Mouse (Mus musculus): ENCODE measurements at regions not wholly inside any gene's neighbourhood (a gene's known extent, or its start where the extent isn't known, plus 50 kb on each side); places are given as distances from the start of the nearest gene placed in this dataset.

DNA sequence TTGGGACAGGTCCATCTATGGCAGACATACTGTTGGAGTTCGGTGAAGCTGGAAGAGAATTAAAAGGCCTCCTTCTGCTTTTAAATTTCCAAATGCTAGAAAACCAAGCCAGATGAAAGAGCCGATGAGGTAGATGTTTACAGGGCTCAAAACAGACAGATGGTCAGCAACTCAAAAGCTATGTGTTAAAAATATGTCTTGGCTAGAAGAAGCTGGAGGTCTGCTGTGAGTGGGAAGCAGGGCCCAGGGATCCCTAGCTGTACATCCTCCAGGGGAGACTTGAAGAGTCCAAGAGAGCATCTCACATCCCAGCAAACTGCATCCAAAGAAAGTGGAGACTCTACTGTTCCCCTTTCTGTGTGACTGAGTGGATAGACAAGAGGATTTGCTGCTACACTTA, 526.5 kb upstream of the Id2 start:
- Histone ChIP-seq H3K9ac (ENCODE audit: low read length) (no peak overlapping the region), H3K27me3 (ENCODE audit: control insufficient read depth, insufficient read depth, low read length) (no peaks in the 10 kb centered on the region), H3K27ac (ENCODE audit: low read depth, low read length) (no peak overlapping the region), H3K4me3 (ENCODE audit: low read depth, low read length) (no peak overlapping the region), H3K4me2 (ENCODE audit: low read depth) (no peak overlapping the region), H3K36me3 (ENCODE audit: control insufficient read depth, insufficient read depth, low read length) (no peaks in the 10 kb centered on the region), H3K4me1 (ENCODE audit: control insufficient read depth, insufficient read depth, low read length) (no peaks in the 10 kb centered on the region), H3K9me3 (ENCODE audit: control insufficient read depth, low read length) (no peaks in the 10 kb centered on the region)
- WGBS: 90% methylated on average over 2 of the region's 2 CpGs
- ATAC-seq (ENCODE audit: insufficient read depth, low FRiP score, low TSS enrichment) (no peak), DNase-seq (ENCODE audit: low spot score) (no peak)

DNA sequence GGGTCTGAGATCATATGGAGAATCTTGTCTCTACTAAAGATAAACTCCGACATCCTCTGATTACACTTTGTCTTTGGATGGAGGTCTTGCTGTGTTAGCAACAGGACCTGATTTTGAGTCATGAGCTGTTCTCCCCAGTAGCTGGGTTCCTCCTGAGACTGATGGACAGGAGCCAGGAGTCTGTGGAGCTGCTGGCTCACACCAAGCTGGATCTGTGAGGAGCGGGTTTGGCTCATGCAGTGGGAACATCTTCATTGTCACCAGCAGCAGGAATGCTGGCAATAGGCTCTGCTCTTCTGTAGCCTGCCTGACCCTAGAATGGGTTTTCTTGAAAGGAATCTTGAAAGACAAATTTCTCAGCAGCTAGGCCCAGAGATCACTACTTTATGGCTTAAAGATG, 524.2 kb upstream of the Id2 start:
- DNase-seq (ENCODE audit: low spot score) (no peak), ATAC-seq (ENCODE audit: insufficient read depth, low FRiP score, low TSS enrichment) (no peak)
- Histone ChIP-seq H3K9ac (ENCODE audit: low read length) (no peak overlapping the region), H3K4me1 (ENCODE audit: control insufficient read depth, insufficient read depth, low read length) (0 out of 2 replicates have a peak, but pooled peaks cover 6% of the 10 kb centered on the region), H3K27me3 (ENCODE audit: control insufficient read depth, insufficient read depth, low read length) (no peaks in the 10 kb centered on the region), H3K36me3 (ENCODE audit: control insufficient read depth, insufficient read depth, low read length) (no peaks in the 10 kb centered on the region), H3K4me2 (ENCODE audit: low read depth) (no peak overlapping the region), H3K9me3 (ENCODE audit: control insufficient read depth, low read length) (no peaks in the 10 kb centered on the region), H3K4me3 (ENCODE audit: low read depth, low read length) (no peak overlapping the region), H3K27ac (ENCODE audit: low read depth, low read length) (no peak overlapping the region)
- WGBS: 87% methylated on average over 2 of the region's 2 CpGs

DNA sequence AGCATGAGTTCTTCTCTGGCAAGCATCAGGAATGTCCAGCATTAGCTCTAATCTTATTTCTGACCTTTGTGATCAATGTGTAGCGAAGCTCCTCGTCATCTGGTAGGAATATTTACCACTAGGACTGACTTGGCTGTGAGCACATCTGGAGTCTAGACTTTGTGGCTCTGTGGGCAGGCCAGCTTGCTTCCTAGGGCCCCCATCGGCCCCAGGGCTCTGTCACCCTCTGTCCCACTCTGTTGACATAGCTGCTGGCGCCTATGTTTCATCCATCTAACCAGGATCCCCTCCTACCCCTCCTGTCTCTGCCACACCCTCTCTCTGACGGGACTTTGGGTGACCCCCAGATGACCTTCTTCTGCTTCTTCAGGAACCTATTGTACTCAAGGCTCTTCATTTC, 520.6 kb upstream of the Id2 start:
- Histone ChIP-seq H3K4me1 (ENCODE audit: control insufficient read depth, insufficient read depth, low read length) (0 out of 2 replicates have a peak, but pooled peaks cover 6% of the 10 kb centered on the region), H3K9me3 (ENCODE audit: control insufficient read depth, low read length) (no peaks in the 10 kb centered on the region), H3K27ac (ENCODE audit: low read depth, low read length) (no peak overlapping the region), H3K9ac (ENCODE audit: low read length) (no peak overlapping the region), H3K4me2 (ENCODE audit: low read depth) (no peak overlapping the region), H3K4me3 (ENCODE audit: low read depth, low read length) (no peak overlapping the region), H3K36me3 (ENCODE audit: control insufficient read depth, insufficient read depth, low read length) (no peaks in the 10 kb centered on the region), H3K27me3 (ENCODE audit: control insufficient read depth, insufficient read depth, low read length) (no peaks in the 10 kb centered on the region)
- 39% methylated on average over 5 of the region's 5 CpGs for WGBS
- no peak for ATAC-seq (ENCODE audit: insufficient read depth, low FRiP score, low TSS enrichment)
- DNase-seq (ENCODE audit: low spot score): peak; percentile 38

DNA sequence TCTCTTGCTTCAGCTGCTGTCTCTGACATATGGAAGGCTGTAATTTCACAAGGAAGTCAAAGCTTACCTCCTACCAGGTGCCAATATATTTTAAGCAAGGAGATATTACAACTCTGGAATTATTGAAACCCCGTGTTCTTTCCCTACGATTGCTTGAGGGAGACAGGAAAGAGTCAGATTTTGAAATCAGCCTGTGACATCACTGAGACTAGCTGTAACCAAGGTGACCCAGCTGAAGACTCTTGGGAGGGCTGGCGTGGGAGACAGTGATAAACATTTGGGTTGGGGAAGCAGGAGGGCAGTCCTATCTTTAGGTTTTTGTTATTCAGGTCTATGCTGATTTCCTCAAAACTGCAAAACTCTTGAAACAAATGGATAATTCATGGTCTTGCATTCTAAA, 518.4 kb upstream of the Id2 start:
- Histone ChIP-seq H3K4me3 (ENCODE audit: low read depth, low read length) (no peak overlapping the region), H3K36me3 (ENCODE audit: control insufficient read depth, insufficient read depth, low read length) (no peaks in the 10 kb centered on the region), H3K27ac (ENCODE audit: low read depth, low read length) (no peak overlapping the region), H3K27me3 (ENCODE audit: control insufficient read depth, insufficient read depth, low read length) (no peaks in the 10 kb centered on the region), H3K4me1 (ENCODE audit: control insufficient read depth, insufficient read depth, low read length) (0 out of 2 replicates have a peak, but pooled peaks cover 6% of the 10 kb centered on the region), H3K9ac (ENCODE audit: low read length) (no peak overlapping the region), H3K4me2 (ENCODE audit: low read depth) (no peak overlapping the region), H3K9me3 (ENCODE audit: control insufficient read depth, low read length) (no peaks in the 10 kb centered on the region)
- WGBS: 67% methylated on average over 3 of the region's 3 CpGs
- ATAC-seq (ENCODE audit: insufficient read depth, low FRiP score, low TSS enrichment): no peak
- no peak for DNase-seq (ENCODE audit: low spot score)

DNA sequence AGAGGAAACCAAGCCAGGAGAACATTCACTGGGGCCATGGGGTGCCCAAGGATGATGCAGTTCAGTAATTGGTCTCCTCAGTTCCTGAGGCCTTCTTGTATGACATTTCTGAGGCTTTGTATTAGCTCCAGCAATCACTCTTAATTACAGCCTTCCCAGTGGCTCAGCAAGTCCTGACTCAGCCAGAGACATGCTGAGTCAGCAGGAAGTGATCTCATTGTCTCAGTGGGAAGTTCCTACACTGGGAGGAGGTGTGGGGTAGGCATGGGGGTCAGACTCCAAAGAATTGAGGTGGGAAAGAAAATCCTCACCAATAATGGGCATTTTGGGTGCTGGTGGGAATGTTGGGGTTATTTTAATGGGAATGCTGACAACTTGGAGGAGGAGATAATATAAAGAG, 516.5 kb upstream of the Id2 start:
- H3K9me3 ChIP-seq (ENCODE audit: control insufficient read depth, low read length): no peaks in the 10 kb centered on the region
- H3K27me3 ChIP-seq (ENCODE audit: control insufficient read depth, insufficient read depth, low read length): no peaks in the 10 kb centered on the region
- no peak overlapping the region for H3K4me3 ChIP-seq (ENCODE audit: low read depth, low read length)
- DNase-seq (ENCODE audit: low spot score) (no peak), ATAC-seq (ENCODE audit: insufficient read depth, low FRiP score, low TSS enrichment) (no peak)
- no peaks in the 10 kb centered on the region for H3K36me3 ChIP-seq (ENCODE audit: control insufficient read depth, insufficient read depth, low read length)
- H3K4me1 ChIP-seq (ENCODE audit: control insufficient read depth, insufficient read depth, low read length): 0 out of 2 replicates have a peak, but pooled peaks cover 6% of the 10 kb centered on the region
- H3K9ac ChIP-seq (ENCODE audit: low read length): no peak overlapping the region
- no peak overlapping the region for H3K4me2 ChIP-seq (ENCODE audit: low read depth)
- H3K27ac ChIP-seq (ENCODE audit: low read depth, low read length): no peak overlapping the region

DNA sequence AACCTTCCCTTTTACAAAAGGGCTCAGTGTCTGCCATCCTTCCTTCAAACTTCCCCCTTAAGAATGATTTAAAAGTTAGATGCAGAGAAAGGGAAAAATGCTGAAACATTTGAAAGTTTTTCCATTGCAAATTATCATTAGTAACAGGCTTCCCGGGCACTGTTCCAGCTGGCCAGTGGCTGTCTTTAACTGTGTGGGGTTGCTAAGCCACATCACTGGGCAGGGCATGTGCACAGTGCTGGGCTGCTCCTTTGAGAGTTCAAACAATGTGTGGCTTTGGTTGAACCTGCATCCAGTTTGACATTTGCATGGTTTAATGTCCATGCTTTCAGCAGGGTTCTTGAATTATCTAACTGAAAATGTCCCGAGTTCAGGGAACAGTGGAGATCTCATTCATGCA, 512.1 kb upstream of the Id2 start:
- Histone ChIP-seq H3K9ac (ENCODE audit: low read length) (no peak overlapping the region), H3K36me3 (ENCODE audit: control insufficient read depth, insufficient read depth, low read length) (no peaks in the 10 kb centered on the region), H3K9me3 (ENCODE audit: control insufficient read depth, low read length) (no peaks in the 10 kb centered on the region), H3K27ac (ENCODE audit: low read depth, low read length) (no peak overlapping the region), H3K4me2 (ENCODE audit: low read depth) (no peak overlapping the region), H3K4me3 (ENCODE audit: low read depth, low read length) (no peak overlapping the region), H3K4me1 (ENCODE audit: control insufficient read depth, insufficient read depth, low read length) (no peaks in the 10 kb centered on the region), H3K27me3 (ENCODE audit: control insufficient read depth, insufficient read depth, low read length) (no peaks in the 10 kb centered on the region)
- WGBS: 57% methylated on average over 2 of the region's 2 CpGs
- ATAC-seq (ENCODE audit: insufficient read depth, low FRiP score, low TSS enrichment) (no peak), DNase-seq (ENCODE audit: low spot score) (no peak)

DNA sequence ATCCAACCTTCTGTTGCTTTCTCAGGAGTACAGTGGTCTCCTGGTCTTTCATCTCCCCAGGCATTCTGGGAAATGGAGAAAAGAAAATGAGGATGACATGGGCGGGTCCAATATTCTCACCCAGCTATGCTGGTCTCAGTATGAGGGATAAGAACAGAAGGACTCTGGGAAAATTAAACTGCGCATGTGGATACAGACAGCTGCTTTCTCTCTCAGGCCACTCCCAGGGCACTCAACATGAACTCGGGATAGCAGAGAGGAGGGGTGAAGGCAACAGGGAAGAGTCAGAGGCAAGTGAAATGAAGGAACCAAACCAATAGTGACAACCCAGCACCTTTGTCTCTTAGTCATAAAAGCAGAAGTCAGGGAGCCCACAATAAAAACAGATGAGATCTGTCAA, 508.5 kb upstream of the Id2 start:
- no peaks in the 10 kb centered on the region for H3K36me3 ChIP-seq (ENCODE audit: control insufficient read depth, insufficient read depth, low read length)
- no peak overlapping the region for H3K27ac ChIP-seq (ENCODE audit: low read depth, low read length)
- ATAC-seq (ENCODE audit: insufficient read depth, low FRiP score, low TSS enrichment): no peak

DNA sequence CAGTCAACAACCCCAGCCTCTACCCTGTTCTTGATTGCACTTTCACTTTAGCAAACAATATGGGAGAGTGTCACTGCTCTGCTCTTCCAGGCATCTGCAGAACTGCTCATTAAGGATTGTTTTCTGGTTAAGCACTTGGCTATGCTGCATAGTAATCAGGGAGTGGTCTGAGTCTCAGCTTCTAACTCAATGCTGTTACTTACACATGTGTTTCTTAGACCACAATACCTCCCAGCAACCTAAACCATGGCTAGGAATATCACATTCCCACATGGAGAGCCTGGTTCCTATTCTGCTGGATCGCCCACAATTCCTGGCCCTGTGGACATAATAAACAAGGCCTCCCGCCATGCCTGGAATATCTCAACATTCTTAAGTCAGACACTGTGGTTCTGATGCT, 493.3 kb upstream of the Id2 start:
- H3K4me2 ChIP-seq (ENCODE audit: low read depth): no peak overlapping the region
- no peaks in the 10 kb centered on the region for H3K9me3 ChIP-seq (ENCODE audit: control insufficient read depth, low read length)
- H3K27ac ChIP-seq (ENCODE audit: low read depth, low read length): no peak overlapping the region
- no peaks in the 10 kb centered on the region for H3K27me3 ChIP-seq (ENCODE audit: control insufficient read depth, insufficient read depth, low read length)
- H3K36me3 ChIP-seq (ENCODE audit: control insufficient read depth, insufficient read depth, low read length): no peaks in the 10 kb centered on the region
- H3K4me1 ChIP-seq (ENCODE audit: control insufficient read depth, insufficient read depth, low read length): no peaks in the 10 kb centered on the region
- WGBS: 87% methylated on average over 2 of the region's 2 CpGs
- no peak overlapping the region for H3K4me3 ChIP-seq (ENCODE audit: low read depth, low read length)
- ATAC-seq (ENCODE audit: insufficient read depth, low FRiP score, low TSS enrichment): no peak
- no peak for DNase-seq (ENCODE audit: low spot score)
- H3K9ac ChIP-seq (ENCODE audit: low read length): no peak overlapping the region

More for the DNA sequence above, 508.5 kb upstream of the Id2 start:
- H3K4me1 ChIP-seq (ENCODE audit: control insufficient read depth, insufficient read depth, low read length): no peaks in the 10 kb centered on the region
- no peak overlapping the region for H3K4me2 ChIP-seq (ENCODE audit: low read depth)
- H3K9ac ChIP-seq (ENCODE audit: low read length): no peak overlapping the region
- no peak for DNase-seq (ENCODE audit: low spot score)
- no peaks in the 10 kb centered on the region for H3K9me3 ChIP-seq (ENCODE audit: control insufficient read depth, low read length)
- 84% methylated on average over 3 of the region's 3 CpGs for WGBS
- no peaks in the 10 kb centered on the region for H3K27me3 ChIP-seq (ENCODE audit: control insufficient read depth, insufficient read depth, low read length)
- no peak overlapping the region for H3K4me3 ChIP-seq (ENCODE audit: low read depth, low read length)

DNA sequence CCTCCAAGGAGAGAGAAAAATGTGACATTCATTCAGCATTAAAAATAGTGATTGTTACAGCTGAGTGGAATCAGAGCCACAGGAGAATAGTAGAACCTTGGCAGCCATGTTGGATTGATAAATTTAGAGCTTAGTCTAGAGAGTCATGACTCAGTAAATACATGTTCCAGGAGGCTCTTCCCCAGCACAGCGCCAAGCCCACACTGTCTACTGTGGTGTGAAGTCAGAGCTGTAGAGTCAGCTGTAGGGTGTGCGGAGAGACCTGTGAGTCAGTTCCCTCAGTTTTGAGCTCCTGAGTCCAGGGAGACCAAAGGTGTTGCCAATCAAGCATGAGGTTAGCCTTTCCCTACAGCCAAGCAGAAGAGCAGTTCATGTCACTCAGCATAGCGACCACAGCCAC, 488.8 kb upstream of the Id2 start:
- Histone ChIP-seq H3K27ac (ENCODE audit: low read depth, low read length) (no peak overlapping the region), H3K9me3 (ENCODE audit: control insufficient read depth, low read length) (no peaks in the 10 kb centered on the region), H3K27me3 (ENCODE audit: control insufficient read depth, insufficient read depth, low read length) (no peaks in the 10 kb centered on the region), H3K36me3 (ENCODE audit: control insufficient read depth, insufficient read depth, low read length) (no peaks in the 10 kb centered on the region), H3K4me1 (ENCODE audit: control insufficient read depth, insufficient read depth, low read length) (no peaks in the 10 kb centered on the region), H3K9ac (ENCODE audit: low read length) (no peak overlapping the region), H3K4me3 (ENCODE audit: low read depth, low read length) (no peak overlapping the region), H3K4me2 (ENCODE audit: low read depth) (no peak overlapping the region)
- DNase-seq (ENCODE audit: low spot score) (no peak), ATAC-seq (ENCODE audit: insufficient read depth, low FRiP score, low TSS enrichment) (no peak)
- WGBS: 95% methylated on average over 3 of the region's 3 CpGs
